Mouse (Mus musculus) forebrain, embryonic 16.5 days (tissue): ENCODE measurements around the gene Dhx58. TPM values are rescaled to one million over a fixed set of nuclear protein-coding genes. Genes with fewer than 3 reads are reported as not detected.

Experiments
- ATAC-seq: fragments of 200-750 bp; cut with Nextera tagmentation; 2 replicates; pipeline ENCODE4 v1.8.0; 2017; ENCODE audit warnings: mild to moderate bottlenecking, moderate library complexity
- H3K27ac ChIP-seq: fragments of 300-500 bp; sonication (generic); 2 replicates; pipeline ENCODE4 v1.5.1; 2014; ENCODE audit warnings: low read length, control low read depth
- H3K27me3 ChIP-seq: fragments of 300-500 bp; sonication (generic); replicated peaks from 2 replicates; pipeline ENCODE4 v1.6.1; 2014; ENCODE audit warnings: low read length; ENCODE audit not compliant: control insufficient read depth, insufficient read depth
- H3K36me3 ChIP-seq: fragments of 300-500 bp; sonication (generic); 2 replicates; pipeline ENCODE4 v1.6.1; 2014; ENCODE audit not compliant: control insufficient read depth, insufficient read depth
- H3K4me1 ChIP-seq: fragments of 300-500 bp; sonication (generic); replicated peaks from 2 replicates; pipeline ENCODE4 v1.6.1; 2014; ENCODE audit warnings: low read length; ENCODE audit not compliant: control insufficient read depth, insufficient read depth
- H3K4me2 ChIP-seq: fragments of 300-500 bp; sonication (generic); 2 replicates; pipeline ENCODE4 v1.6.1; 2014; ENCODE audit warnings: mild to moderate bottlenecking, low read length, control low read depth
- H3K4me3 ChIP-seq: fragments of 300-500 bp; sonication (generic); replicated peaks from 2 replicates; pipeline ENCODE4 v1.5.1; 2014; ENCODE audit warnings: mild to moderate bottlenecking, low read length, control low read depth
- H3K9ac ChIP-seq: fragments of 300-500 bp; sonication (generic); replicated peaks from 2 replicates; pipeline ENCODE4 v1.6.1; 2014; ENCODE audit warnings: low read depth, low read length, control low read depth
- H3K9me3 ChIP-seq: fragments of 300-500 bp; sonication (generic); 2 replicates; pipeline ENCODE4 v1.6.1; 2016; ENCODE audit warnings: low read length; ENCODE audit not compliant: control insufficient read depth
- WGBS: fragments of 180-500 bp; shearing (Covaris S2); extraction: QIAGEN DNeasy Blood & Tissue Kit; methylation state at CpG from one replicate; pipeline ENCODE4 v1.1.7; 2014; 5-methylcytosine and 5-hydroxymethylcytosine counted together
- polyA plus RNA-seq: library from polyadenylated mRNA; unstranded; fragments of >200 nt; fragmentation: Nextera tagmentation; extraction: Ambion mirVana; gene quantifications from 2 replicates; pipeline ENCODE4 v1.2.1, GENCODE M21; 2015

Gene Dhx58
- polyA plus RNA-seq, 1 experiment from 2014 or later = 2.1 TPM

GRCm38 (mm10) chr11:100694926-100695325 is 9.1 kb downstream of the Dhx58 start:
- Histone ChIP-seq H3K9ac (no peak overlapping the region), H3K4me2 (no peak overlapping the region), H3K4me3 (no peak overlapping the region), H3K27me3 (peaks cover 9% of the 10 kb centered on the region), H3K4me1 (peaks cover 6% of the 10 kb centered on the region), H3K36me3 (no peaks in the 10 kb centered on the region), H3K27ac (no peak overlapping the region), H3K9me3 (no peaks in the 10 kb centered on the region)
- ATAC-seq = no peak
- 36% methylated on average over 5 of the region's 5 CpGs for WGBS

- WGBS = 27% methylated on average over 5 of the region's 5 CpGs
- Histone ChIP-seq H3K9ac (no peak overlapping the region), H3K27me3 (peaks cover 9% of the 10 kb centered on the region), H3K4me3 (no peak overlapping the region), H3K4me2 (no peak overlapping the region), H3K4me1 (peaks cover 6% of the 10 kb centered on the region), H3K27ac (no peak overlapping the region), H3K9me3 (no peaks in the 10 kb centered on the region), H3K36me3 (no peaks in the 10 kb centered on the region)
- ATAC-seq = no peak
Observed at GRCm38 (mm10) chr11:100693154-100693553, 10.9 kb downstream of the Dhx58 start.

- no peak for ATAC-seq
- H3K9me3 ChIP-seq = no peaks in the 10 kb centered on the region
- H3K36me3 ChIP-seq = no peaks in the 10 kb centered on the region
- H3K27ac ChIP-seq = no peak within 1 kb of the TSS
- H3K4me2 ChIP-seq = peak within 1 kb of the TSS; percentile 42
- WGBS = 1% methylated on average over 21 of the region's 23 CpGs
- H3K27me3 ChIP-seq = peaks cover 9% of the 10 kb centered on the region
- H3K9ac ChIP-seq = no peak within 1 kb of the TSS; the same call in 1 of the 2 replicates
- peak within 1 kb of the TSS; percentile 13 for H3K4me3 ChIP-seq
- H3K4me1 ChIP-seq = peaks cover 6% of the 10 kb centered on the region
Observed at GRCm38 (mm10) chr11:100692164-100692616, 11.9 kb downstream of the Dhx58 start, which contains the start of gene Zfp385c. Gene Zfp385c (minus strand): TSS chr11:100692455.

- Histone ChIP-seq H3K9me3 (no peaks in the 10 kb centered on the region), H3K36me3 (no peaks in the 10 kb centered on the region), H3K27me3 (peaks cover 9% of the 10 kb centered on the region), H3K9ac (no peak overlapping the region), H3K4me3 (no peak overlapping the region), H3K27ac (no peak overlapping the region), H3K4me2 (no peak overlapping the region), H3K4me1 (peaks cover 6% of the 10 kb centered on the region)
- 77% methylated on average over 7 of the region's 7 CpGs for WGBS
- ATAC-seq = no peak
Observed at GRCm38 (mm10) chr11:100690389-100690788, 13.7 kb downstream of the Dhx58 start.

- ATAC-seq = no peak
- Histone ChIP-seq H3K27ac (no peak overlapping the region), H3K4me1 (peaks cover 6% of the 10 kb centered on the region), H3K4me2 (no peak overlapping the region), H3K9me3 (no peaks in the 10 kb centered on the region), H3K9ac (no peak overlapping the region), H3K36me3 (no peaks in the 10 kb centered on the region), H3K27me3 (peaks cover 9% of the 10 kb centered on the region), H3K4me3 (no peak overlapping the region)
- WGBS = 72% methylated on average over 4 of the region's 4 CpGs
Observed at GRCm38 (mm10) chr11:100688443-100688842, 15.6 kb downstream of the Dhx58 start.

GRCm38 (mm10) chr11:100687265-100687664 is 16.8 kb downstream of the Dhx58 start:
- Histone ChIP-seq H3K36me3 (no peaks in the 10 kb centered on the region), H3K4me1 (peaks cover 4% of the 10 kb centered on the region), H3K4me2 (no peak overlapping the region), H3K9ac (no peak overlapping the region), H3K27ac (no peak overlapping the region), H3K4me3 (no peak overlapping the region), H3K9me3 (no peaks in the 10 kb centered on the region), H3K27me3 (peaks cover 4% of the 10 kb centered on the region)
- no peak for ATAC-seq
- 83% methylated on average over 7 of the region's 7 CpGs for WGBS

GRCm38 (mm10) chr11:100685371-100685770 is 18.7 kb downstream of the Dhx58 start:
- 87% methylated on average over 2 of the region's 3 CpGs for WGBS
- Histone ChIP-seq H3K27me3 (no peaks in the 10 kb centered on the region), H3K27ac (no peak overlapping the region), H3K4me2 (no peak overlapping the region), H3K36me3 (no peaks in the 10 kb centered on the region), H3K4me1 (no peaks in the 10 kb centered on the region), H3K9me3 (no peaks in the 10 kb centered on the region), H3K9ac (no peak overlapping the region), H3K4me3 (no peak overlapping the region)
- ATAC-seq = no peak

- Histone ChIP-seq H3K9ac (no peak overlapping the region), H3K36me3 (no peaks in the 10 kb centered on the region), H3K4me3 (no peak overlapping the region), H3K27ac (no peak overlapping the region), H3K4me1 (no peaks in the 10 kb centered on the region), H3K27me3 (no peaks in the 10 kb centered on the region), H3K4me2 (no peak overlapping the region), H3K9me3 (no peaks in the 10 kb centered on the region)
- whole genome bisulfite sequencing = 80% methylated on average over 2 of the region's 2 CpGs
- no peak for ATAC-seq
Observed at GRCm38 (mm10) chr11:100684084-100684483, 20.0 kb downstream of the Dhx58 start.

- H3K4me3 ChIP-seq = no peak overlapping the region
- no peak overlapping the region for H3K4me2 ChIP-seq
- H3K4me1 ChIP-seq = no peaks in the 10 kb centered on the region
- H3K9me3 ChIP-seq = no peaks in the 10 kb centered on the region
- H3K27me3 ChIP-seq = no peaks in the 10 kb centered on the region
- ATAC-seq = no peak
- H3K9ac ChIP-seq = no peak overlapping the region
- H3K36me3 ChIP-seq = no peaks in the 10 kb centered on the region
- no peak overlapping the region for H3K27ac ChIP-seq
- WGBS = 55% methylated on average over 5 of the region's 5 CpGs
Observed at GRCm38 (mm10) chr11:100682526-100682925, 21.5 kb downstream of the Dhx58 start.

- Histone ChIP-seq H3K27me3 (no peaks in the 10 kb centered on the region), H3K9me3 (no peaks in the 10 kb centered on the region), H3K4me1 (no peaks in the 10 kb centered on the region), H3K4me3 (no peak overlapping the region), H3K36me3 (no peaks in the 10 kb centered on the region), H3K4me2 (no peak overlapping the region), H3K9ac (no peak overlapping the region), H3K27ac (no peak overlapping the region)
- 83% methylated on average over 5 of the region's 5 CpGs for WGBS
- ATAC-seq = no peak
Observed at GRCm38 (mm10) chr11:100681826-100682225, 22.2 kb downstream of the Dhx58 start.
